ENCODE assay signal across 27 mouse cellular contexts in the genomic region with DNA sequence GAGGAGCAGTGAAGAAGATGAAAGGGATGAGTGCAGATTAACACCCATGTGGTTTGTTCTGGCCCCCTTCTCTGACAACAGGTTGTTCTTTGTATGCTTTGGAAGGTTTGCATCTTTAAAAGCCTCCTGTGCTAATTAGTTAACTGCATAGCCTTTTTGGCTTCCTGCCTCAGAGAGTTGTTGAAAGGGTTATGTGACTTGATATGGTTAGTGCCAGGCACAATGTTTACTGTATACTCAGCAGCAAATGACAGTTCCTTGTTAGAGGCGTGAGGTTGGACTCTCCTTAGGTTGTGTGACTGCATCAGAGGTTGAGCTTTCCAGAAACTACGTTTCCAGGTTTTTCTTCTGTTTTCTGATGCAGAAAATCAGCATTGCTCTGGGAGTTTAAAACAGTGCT.
DNase-seq lines count a peak whose midpoint lies in the region; ATAC-seq lines count a peak whose summit lies in the region.
"Had no signal": no experiment of that assay in that cellular context is flagged by ENCODE, and none has a peak within 500 bp of the region (broad histone marks: within the 10 kb centered on the region; RNA-seq: fewer than 3 reads in every experiment).

No protein-coding gene starts in this region.

- WGBS in embryonic facial prominence, embryonic 14.5 days = 63% methylated on average over 2 of the region's 2 CpGs
- WGBS in embryonic facial prominence, embryonic 10.5 days = 73% methylated on average over 2 of the region's 2 CpGs
- WGBS in forebrain, embryonic 15.5 days = 37% methylated on average over 2 of the region's 2 CpGs
- 58% methylated on average over 2 of the region's 2 CpGs for WGBS in forebrain, embryonic 13.5 days
- WGBS in limb, embryonic 12.5 days = 59% methylated on average over 2 of the region's 2 CpGs
- 70% methylated on average over 2 of the region's 2 CpGs for WGBS in limb, embryonic 10.5 days

- 0 out of 2 replicates have a peak, but pooled peaks cover 15% of the 10 kb centered on the region for H3K36me3 ChIP-seq in embryonic facial prominence, embryonic 14.5 days (ENCODE audit: control insufficient read depth, insufficient read depth, low read length)
- peaks cover 10% of the 10 kb centered on the region; the same call in 1 of the 2 replicates for H3K36me3 ChIP-seq in embryonic facial prominence, embryonic 10.5 days (replicated peaks)
- H3K36me3 ChIP-seq in forebrain, embryonic 15.5 days = peaks cover 18% of the 10 kb centered on the region
- peaks cover 31% of the 10 kb centered on the region for H3K36me3 ChIP-seq in forebrain, embryonic 13.5 days (ENCODE audit: poor library complexity, severe bottlenecking)
- H3K36me3 ChIP-seq in limb, embryonic 12.5 days = no peaks in the 10 kb centered on the region; the same call in 1 of the 2 replicates
- peaks cover 7% of the 10 kb centered on the region; the same call in 1 of the 2 replicates for H3K36me3 ChIP-seq in limb, embryonic 10.5 days
- H3K36me3 ChIP-seq: embryonic facial prominence, embryonic 12.5 days had no signal

- no peak overlapping the region for H3K4me2 ChIP-seq in embryonic facial prominence, embryonic 14.5 days (ENCODE audit: low read depth, low read length)
- H3K4me2 ChIP-seq in forebrain, embryonic 15.5 days (replicated peaks) = no peak overlapping the region
- no peak overlapping the region for H3K4me2 ChIP-seq in forebrain, embryonic 13.5 days
- no peak overlapping the region for H3K4me2 ChIP-seq in limb, embryonic 12.5 days
- H3K4me2 ChIP-seq: embryonic facial prominence, embryonic 12.5 days; embryonic facial prominence, embryonic 15.5 days had no signal

- no peaks in the 10 kb centered on the region for H3K4me1 ChIP-seq in embryonic facial prominence, embryonic 14.5 days (ENCODE audit: control insufficient read depth, insufficient read depth, low read length)
- H3K4me1 ChIP-seq in embryonic facial prominence, embryonic 10.5 days = no peaks in the 10 kb centered on the region; the same call in 1 of the 2 replicates
- H3K4me1 ChIP-seq in forebrain, embryonic 15.5 days = peaks cover 5% of the 10 kb centered on the region; the same call in 1 of the 2 replicates
- 0 out of 2 replicates have a peak, but pooled peaks cover 2% of the 10 kb centered on the region for H3K4me1 ChIP-seq in forebrain, embryonic 13.5 days
- H3K4me1 ChIP-seq in limb, embryonic 12.5 days (replicated peaks) = no peaks in the 10 kb centered on the region; the same call in 1 of the 2 replicates
- H3K4me1 ChIP-seq in limb, embryonic 10.5 days = no peaks in the 10 kb centered on the region
- H3K4me1 ChIP-seq: embryonic facial prominence, embryonic 12.5 days; embryonic facial prominence, embryonic 15.5 days; forebrain, embryonic 10.5 days had no signal

- no peak overlapping the region for H3K9ac ChIP-seq in embryonic facial prominence, embryonic 14.5 days (ENCODE audit: low read depth, low read length)
- H3K9ac ChIP-seq in forebrain, embryonic 15.5 days (replicated peaks) = no peak overlapping the region
- H3K9ac ChIP-seq in forebrain, embryonic 13.5 days = no peak overlapping the region
- no peak overlapping the region for H3K9ac ChIP-seq in limb, embryonic 12.5 days (replicated peaks)
- H3K9ac ChIP-seq: embryonic facial prominence, embryonic 12.5 days; embryonic facial prominence, embryonic 15.5 days had no signal

- no peak overlapping the region for H3K27ac ChIP-seq in embryonic facial prominence, embryonic 14.5 days (replicated peaks; ENCODE audit: low read depth, low read length)
- H3K27ac ChIP-seq in embryonic facial prominence, embryonic 10.5 days (replicated peaks) = no peak overlapping the region
- no peak overlapping the region for H3K27ac ChIP-seq in forebrain, embryonic 15.5 days (replicated peaks)
- H3K27ac ChIP-seq in forebrain, embryonic 13.5 days = no peak overlapping the region
- 0 out of 2 replicates have a peak overlapping the region, but pooled peaks have one; percentile 12 for H3K27ac ChIP-seq in limb, embryonic 12.5 days
- H3K27ac ChIP-seq in limb, embryonic 10.5 days = no peak overlapping the region
- H3K27ac ChIP-seq: embryonic facial prominence, embryonic 12.5 days; embryonic facial prominence, embryonic 15.5 days; forebrain, embryonic 10.5 days had no signal

- no peak for ATAC-seq in embryonic facial prominence, embryonic 14.5 days (ENCODE audit: low read depth)
- ATAC-seq in forebrain, embryonic 15.5 days (replicated peaks) = 0 out of 2 replicates have a peak, but pooled peaks have one; percentile 46
- no peak for ATAC-seq in forebrain, embryonic 13.5 days
- no peak for ATAC-seq in limb, embryonic 12.5 days (ENCODE audit: insufficient number of reproducible peaks, insufficient read depth, low FRiP score, low TSS enrichment, low read depth)
- no peak for ATAC-seq in megakaryocyte progenitor cell, adult 5-6 weeks (replicated peaks; ENCODE audit: poor library complexity)
- ATAC-seq: activated CD4-positive, CD25-positive, alpha-beta regulatory T cell, adult 4 months; CD4-positive, CD25-positive, alpha-beta regulatory T cell, adult 4 months; Patski had no signal

- H3K27me3 ChIP-seq in embryonic facial prominence, embryonic 14.5 days (replicated peaks; ENCODE audit: control insufficient read depth, insufficient read depth, low read length) = no peaks in the 10 kb centered on the region
- no peaks in the 10 kb centered on the region for H3K27me3 ChIP-seq in embryonic facial prominence, embryonic 10.5 days (replicated peaks; ENCODE audit: low read depth, poor library complexity, severe bottlenecking)
- no peaks in the 10 kb centered on the region for H3K27me3 ChIP-seq in forebrain, embryonic 15.5 days
- H3K27me3 ChIP-seq in forebrain, embryonic 13.5 days = no peaks in the 10 kb centered on the region
- no peaks in the 10 kb centered on the region for H3K27me3 ChIP-seq in limb, embryonic 12.5 days
- H3K27me3 ChIP-seq in limb, embryonic 10.5 days (ENCODE audit: low read depth, poor library complexity, severe bottlenecking) = no peaks in the 10 kb centered on the region
- H3K27me3 ChIP-seq: CH12.LX; embryonic facial prominence, embryonic 12.5 days; embryonic facial prominence, embryonic 15.5 days; Patski had no signal

- DNase-seq in embryonic facial prominence, embryonic 14.5 days (ENCODE audit: low spot score) = peak; percentile 20
- no peak for DNase-seq in embryonic facial prominence, embryonic 10.5 days (ENCODE audit: low spot score)
- no peak for DNase-seq in limb, embryonic 10.5 days (ENCODE audit: low spot score)
- DNase-seq: adrenal gland, adult 8-10 months; adrenal gland, postnatal 14 days; adrenal gland, postnatal 36 days; B cell, adult 2 months; cerebellum, adult 11 months; cerebellum, adult 18-20 months; cerebellum, adult 8-10 months; cerebellum, adult 9-11 months; cerebellum, postnatal 14 days; cerebellum, postnatal 36 days; embryo, embryonic 11 days had no signal

- H3K9me3 ChIP-seq in embryonic facial prominence, embryonic 14.5 days (ENCODE audit: control insufficient read depth, low read length) = no peaks in the 10 kb centered on the region
- H3K9me3 ChIP-seq in embryonic facial prominence, embryonic 10.5 days = no peaks in the 10 kb centered on the region
- no peaks in the 10 kb centered on the region for H3K9me3 ChIP-seq in forebrain, embryonic 15.5 days
- H3K9me3 ChIP-seq in forebrain, embryonic 13.5 days (replicated peaks) = no peaks in the 10 kb centered on the region
- no peaks in the 10 kb centered on the region for H3K9me3 ChIP-seq in limb, embryonic 12.5 days
- no peaks in the 10 kb centered on the region for H3K9me3 ChIP-seq in limb, embryonic 10.5 days (replicated peaks)
- H3K9me3 ChIP-seq: embryonic facial prominence, embryonic 12.5 days; embryonic facial prominence, embryonic 15.5 days; forebrain, embryonic 10.5 days; G1E had no signal

- H3K4me3 ChIP-seq in embryonic facial prominence, embryonic 14.5 days (ENCODE audit: low read depth, low read length) = no peak overlapping the region
- no peak overlapping the region for H3K4me3 ChIP-seq in embryonic facial prominence, embryonic 10.5 days
- no peak overlapping the region for H3K4me3 ChIP-seq in forebrain, embryonic 15.5 days
- no peak overlapping the region for H3K4me3 ChIP-seq in forebrain, embryonic 13.5 days
- no peak overlapping the region for H3K4me3 ChIP-seq in limb, embryonic 12.5 days (replicated peaks)
- no peak overlapping the region for H3K4me3 ChIP-seq in limb, embryonic 10.5 days
- H3K4me3 ChIP-seq: embryonic facial prominence, embryonic 12.5 days; embryonic facial prominence, embryonic 15.5 days; erythroblast, embryonic 14.5 days; forebrain, embryonic 10.5 days had no signal
